Mouse (Mus musculus) cerebellum, adult 9-11 months (tissue): Measurements from ENCODE around the gene Hrasls5.
A peak's percentile ranks its signal among the peaks of the same experiment; 100 is the strongest.

Experiments used
- DNase-seq: peaks from one replicate; pipeline ENCODE4 v3.0.0; 2022

The Hrasls5 gene

DNA sequence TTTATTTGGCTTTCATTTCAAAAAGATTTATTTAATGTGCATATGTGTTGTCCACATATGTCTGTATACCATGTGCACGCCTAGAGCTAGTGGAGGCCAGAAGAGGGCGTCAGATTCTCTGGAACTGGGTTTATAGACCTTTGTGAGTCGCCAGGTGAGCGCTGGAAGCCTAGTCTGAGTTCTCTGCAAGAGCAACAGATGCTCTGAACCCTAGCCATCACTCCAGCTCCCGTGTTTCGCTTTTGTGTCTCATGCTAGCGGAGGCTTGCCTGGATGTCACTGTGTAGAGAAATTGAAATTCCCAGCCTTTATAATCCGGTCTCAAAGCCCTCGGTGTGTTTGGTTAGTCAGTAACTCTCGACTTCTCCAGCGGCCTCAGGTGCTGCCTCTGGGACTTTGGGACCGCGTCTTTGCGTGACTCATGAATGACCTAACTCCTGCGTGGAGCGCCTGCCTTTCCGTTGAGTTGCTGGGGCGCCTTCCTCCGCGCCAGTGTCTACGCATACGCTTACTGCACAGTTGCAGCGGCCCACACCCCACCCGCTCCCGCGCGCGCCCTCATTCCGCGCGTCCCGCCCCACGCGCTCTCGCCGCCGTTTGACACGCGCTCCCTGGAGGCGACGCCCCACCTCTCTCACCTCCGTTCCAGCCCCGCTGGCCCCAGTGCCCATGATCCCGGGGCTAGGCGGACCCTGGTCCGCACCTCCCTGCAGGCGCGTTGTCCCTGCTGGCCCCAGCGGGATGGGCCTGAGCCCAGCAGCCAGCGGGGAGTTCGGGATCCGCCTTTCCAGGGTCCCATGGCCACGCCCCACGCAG, at the start of gene Hrasls5:
Gene Hrasls5 (plus strand): TSS at position 600 of the 816 bp plus-strand sequence.
- no peak for DNase-seq

DNA sequence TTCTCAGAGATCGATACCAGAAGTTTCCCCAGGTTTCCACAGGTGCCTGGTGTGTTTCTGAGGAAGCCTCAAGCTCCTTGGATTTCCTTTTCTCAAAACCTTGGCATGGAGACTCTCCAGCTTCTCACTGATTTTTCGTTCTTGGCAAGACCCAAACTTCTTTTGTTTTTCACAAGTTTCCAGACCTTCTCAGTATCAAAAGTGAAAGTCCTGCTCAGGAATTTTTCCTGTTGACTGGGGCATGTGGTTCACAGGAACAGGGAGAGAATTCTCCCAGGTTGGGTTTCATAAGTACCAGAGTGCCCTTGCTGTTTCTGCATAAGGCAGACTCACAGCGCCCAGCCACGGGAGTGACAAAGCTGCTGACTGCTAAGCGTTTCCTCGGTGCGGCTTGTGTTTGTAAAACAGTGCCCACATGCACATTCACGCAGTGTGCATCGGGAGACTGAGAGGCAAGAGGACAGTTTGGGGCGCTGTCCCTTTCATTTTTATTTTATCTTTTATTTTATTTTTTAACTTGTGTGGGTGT, 49.7 kb upstream of the Hrasls5 start:
- DNase-seq, result no peak

DNA sequence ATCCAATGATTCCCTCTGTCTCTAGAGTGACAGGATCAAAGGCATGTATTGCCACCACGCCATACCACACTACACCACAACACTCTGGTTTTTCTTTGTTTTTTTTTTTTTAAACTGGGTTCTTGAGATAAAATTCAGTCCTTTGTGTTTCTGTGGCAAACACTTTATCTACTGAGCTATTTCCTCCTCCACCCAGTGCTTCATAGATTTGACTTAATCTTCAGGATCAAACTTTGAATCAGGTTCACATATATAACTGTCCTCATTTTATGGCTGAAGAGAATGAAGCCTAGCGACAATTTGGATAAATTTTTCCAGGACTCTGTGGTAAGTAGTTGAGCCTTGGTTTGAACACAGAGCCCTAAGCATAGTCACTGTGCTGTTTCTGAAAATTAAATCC, 48.7 kb upstream of the Hrasls5 start:
- DNase-seq, result no peak

DNA sequence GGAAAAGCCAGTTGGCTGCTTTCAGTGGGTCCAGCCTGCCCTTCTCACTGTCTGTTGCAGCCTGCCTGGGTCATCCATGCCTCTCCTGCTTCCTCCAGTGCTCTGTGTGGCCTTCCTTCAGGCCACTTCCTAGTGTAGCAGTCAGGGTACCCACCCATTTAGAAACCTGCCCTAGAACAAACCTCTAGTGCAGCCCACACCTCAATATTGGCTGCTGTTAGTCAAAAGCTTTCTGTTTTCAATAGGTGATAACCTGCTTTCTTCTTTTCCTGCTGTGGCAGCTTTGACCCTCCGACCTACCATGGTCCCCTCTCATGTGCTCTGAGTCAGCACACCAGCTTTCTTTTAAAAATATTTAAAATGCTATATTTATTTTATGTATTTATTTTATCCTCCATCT, 47.9 kb upstream of the Hrasls5 start:
- no peak for DNase-seq

DNA sequence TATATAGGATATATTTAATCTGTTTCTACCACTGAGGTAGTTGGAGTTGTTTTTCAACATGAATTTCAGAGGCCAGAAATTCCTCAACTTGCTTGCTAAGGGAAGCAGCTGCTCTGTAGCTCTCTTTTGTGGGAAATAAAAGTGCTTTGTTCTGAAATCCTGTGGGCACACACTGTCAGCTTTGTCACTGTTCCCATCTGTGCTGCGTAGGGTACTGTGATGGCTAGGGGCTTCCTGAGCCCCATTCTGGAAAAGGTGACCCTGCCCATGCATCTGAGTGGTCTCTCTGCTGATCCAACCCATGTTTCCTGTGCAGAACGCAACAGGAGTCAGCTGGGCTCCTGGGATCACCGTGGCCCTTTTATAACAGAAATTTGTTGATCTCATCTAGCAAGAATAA, 45.5 kb upstream of the Hrasls5 start:
- no peak for DNase-seq

GRCm38 (mm10) chr19:7568364-7568763, 44.0 kb upstream of the Hrasls5 start:
- no peak for DNase-seq

- DNase-seq, result no peak
Measured at GRCm38 (mm10) chr19:7569650-7570049, 42.7 kb upstream of the Hrasls5 start.

DNA sequence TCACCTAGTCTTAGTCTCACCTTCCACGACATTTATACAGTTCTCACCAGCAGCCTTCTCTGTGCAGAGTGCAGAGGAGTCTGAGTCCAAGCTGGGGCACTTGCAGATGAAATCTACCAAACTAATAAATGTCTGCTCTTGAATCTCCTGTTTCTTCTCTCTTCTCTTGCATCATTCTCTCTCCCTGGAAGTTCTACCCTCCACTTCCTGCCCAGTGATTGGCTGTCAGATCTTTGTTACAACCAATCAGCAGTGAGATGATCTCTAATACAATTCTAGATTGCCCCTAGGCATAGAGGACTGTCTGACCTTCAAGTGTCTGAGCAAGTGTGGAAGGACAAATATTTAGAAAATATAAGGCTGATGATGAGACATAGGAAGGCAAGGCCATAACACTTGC, 36.2 kb upstream of the Hrasls5 start:
- no peak for DNase-seq

- DNase-seq, result no peak
Measured at GRCm38 (mm10) chr19:7577710-7578109, 34.6 kb upstream of the Hrasls5 start.

DNA sequence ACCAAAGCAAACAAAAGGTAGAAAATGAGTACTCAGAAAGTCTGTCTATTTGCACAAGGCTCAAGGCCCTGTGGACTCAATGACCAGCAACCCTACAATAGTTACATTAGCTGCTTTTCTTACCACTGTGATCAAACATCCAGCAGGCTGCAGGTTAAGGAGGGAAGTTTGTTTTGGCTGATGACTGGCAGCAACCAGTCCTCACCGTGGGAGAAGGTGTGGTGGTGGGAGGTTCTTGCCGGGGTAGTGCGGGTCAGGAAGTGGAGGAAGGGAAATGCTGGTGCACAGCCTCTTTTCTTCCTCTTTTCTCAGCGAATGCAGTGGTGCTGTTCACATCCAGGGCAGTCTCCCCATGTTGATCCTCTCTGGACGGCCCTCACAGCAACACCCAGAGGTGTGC, 31.3 kb upstream of the Hrasls5 start:
- DNase-seq, result no peak

- DNase-seq, result no peak
Measured at GRCm38 (mm10) chr19:7583101-7583500, 29.2 kb upstream of the Hrasls5 start.

GRCm38 (mm10) chr19:7583599-7583998, 28.7 kb upstream of the Hrasls5 start:
- DNase-seq, result no peak

- no peak for DNase-seq
Measured at GRCm38 (mm10) chr19:7585279-7585678, 27.1 kb upstream of the Hrasls5 start.

DNA sequence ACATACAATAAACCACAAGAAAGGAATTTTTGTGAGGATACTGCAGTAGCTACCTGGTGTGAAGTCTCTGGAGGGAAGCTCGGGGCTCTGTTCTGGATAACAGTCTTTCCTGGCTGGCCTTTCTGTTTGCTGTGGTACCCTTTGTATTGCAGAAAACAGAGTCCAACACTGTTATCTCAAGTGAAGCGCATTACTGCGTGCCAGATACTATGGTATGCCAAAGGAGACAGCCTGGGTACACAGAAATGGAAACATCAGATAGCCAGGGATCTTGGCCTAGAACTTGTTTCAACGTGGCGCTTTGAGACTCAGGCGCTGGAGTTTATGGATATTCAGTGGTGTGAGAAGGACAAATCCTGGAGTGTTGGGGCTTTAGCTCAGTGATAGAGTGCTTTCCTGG, 26.6 kb upstream of the Hrasls5 start:
- no peak for DNase-seq

DNA sequence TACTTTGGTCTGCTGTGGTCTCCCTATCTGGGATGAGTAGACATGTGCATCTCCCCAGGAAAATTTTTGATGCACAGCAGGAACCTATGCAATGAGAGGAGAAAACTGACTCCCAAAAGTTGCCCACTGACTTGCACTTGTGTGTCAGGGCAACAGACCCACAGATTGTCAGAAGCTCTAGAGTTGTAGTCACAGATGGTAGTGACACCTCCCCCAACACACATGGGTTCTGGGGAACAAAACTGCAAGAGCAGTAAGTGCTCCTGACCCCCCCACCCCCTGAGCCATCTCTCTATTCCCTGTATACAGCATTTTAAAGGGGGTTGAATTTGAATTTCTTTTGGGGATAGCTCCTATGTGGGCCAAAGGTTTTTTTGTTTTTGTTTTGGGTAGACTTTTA, 21.5 kb upstream of the Hrasls5 start:
- no peak for DNase-seq

GRCm38 (mm10) chr19:7592018-7592417, 20.3 kb upstream of the Hrasls5 start:
- no peak for DNase-seq

- DNase-seq, result no peak
Measured at GRCm38 (mm10) chr19:7595534-7595933, 16.8 kb upstream of the Hrasls5 start.

GRCm38 (mm10) chr19:7598481-7598880, 13.9 kb upstream of the Hrasls5 start:
- DNase-seq, result no peak

- DNase-seq, result no peak
Measured at GRCm38 (mm10) chr19:7601551-7601950, 10.8 kb upstream of the Hrasls5 start.

- no peak for DNase-seq
Measured at GRCm38 (mm10) chr19:7604107-7604506, 8.2 kb upstream of the Hrasls5 start.

- no peak for DNase-seq
Measured at GRCm38 (mm10) chr19:7605013-7605412, 7.3 kb upstream of the Hrasls5 start.

DNA sequence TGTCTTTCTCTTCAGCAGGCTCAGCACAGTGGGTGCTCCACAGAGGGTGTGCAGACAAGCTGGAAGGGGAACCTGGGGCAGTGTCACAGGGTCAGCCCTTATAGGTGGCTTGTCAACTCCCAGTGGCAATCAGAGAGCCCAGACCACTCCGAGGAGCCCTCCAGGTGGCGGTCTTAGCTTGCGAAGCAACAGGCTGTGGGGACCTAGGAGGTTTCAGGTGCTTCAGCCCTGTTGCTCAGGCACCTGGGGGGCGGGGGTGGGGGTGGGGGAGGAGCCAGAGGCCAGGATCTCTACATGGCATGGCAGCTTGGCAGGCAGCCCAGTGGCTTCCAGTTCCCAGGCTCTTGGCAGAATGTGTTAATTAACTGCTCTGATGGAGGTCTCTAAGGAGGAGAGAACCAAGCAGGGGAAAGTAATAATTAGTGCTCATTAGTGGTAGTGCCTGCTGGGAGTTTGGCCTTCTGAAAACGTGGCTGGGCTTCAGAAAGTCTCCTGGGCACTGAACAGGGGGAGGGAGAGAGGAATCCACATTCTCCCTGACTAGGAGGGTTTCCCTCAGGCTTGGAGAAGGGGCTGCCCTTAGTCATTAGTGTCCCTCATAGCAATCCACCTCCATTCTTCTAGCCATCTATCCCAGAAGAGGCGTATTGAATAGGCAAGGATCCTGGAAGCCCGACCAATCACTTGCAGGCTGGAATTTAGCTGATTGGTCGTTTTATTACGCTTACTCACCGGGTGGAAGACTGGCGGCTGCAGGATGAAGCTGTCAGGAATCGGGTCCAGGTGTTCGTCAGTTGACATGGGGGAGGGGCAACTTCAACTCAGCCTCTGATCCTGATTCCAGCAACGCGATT, 6.2 kb upstream of the Hrasls5 start:
- peak; percentile 14 for DNase-seq

DNA sequence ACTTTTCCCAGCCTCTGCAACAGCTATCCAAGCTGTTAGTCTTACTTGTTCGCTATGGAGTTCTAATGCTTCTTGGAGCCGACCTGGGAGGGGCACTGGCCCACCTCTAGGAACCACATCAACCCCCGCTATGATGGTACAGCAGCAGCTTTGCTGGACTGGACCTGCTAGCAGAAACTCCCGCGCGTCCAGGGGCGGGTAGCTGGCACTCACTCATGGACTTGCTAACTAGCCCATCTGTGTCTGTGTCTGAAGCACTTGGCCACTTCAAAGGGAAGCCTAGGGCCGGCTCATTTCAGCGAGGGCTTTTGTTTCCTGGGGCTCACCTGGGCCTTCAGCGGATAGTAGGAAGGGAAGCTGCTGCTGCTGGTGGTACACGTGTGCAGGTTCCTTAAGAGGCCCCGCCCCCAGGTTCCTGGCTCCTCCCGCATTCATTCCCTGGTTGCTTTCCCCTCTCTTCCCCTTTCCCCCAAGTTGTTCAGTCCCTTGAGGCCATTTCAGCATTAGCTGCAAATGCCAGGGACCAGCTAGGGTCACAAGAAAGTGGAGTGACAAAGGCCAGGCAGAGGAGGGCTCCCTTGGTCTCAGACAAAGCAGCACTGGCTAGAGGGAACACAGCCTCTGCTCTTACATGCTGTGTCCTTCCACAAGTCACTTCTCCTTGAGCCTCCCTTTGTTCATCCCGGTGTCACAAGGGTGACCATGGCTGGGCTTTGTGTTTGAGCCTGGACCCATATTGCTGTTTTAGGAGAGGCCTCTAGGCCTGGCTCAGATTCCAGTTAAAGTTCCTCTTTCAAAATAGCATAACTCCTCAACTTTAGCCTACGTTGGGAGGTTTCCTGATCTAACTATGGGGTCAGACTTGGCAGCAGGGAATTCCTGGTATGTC, 5.3 kb upstream of the Hrasls5 start, which contains the start of gene Lgals12:
Gene Lgals12 (minus strand): TSS at position 393 of the 889 bp plus-strand sequence.
- no peak for DNase-seq
